ENCODE assay signal across 18 mouse cellular contexts in genomic region chr3:85236546-85236945, GRCm38 (mm10).
"Had no signal": no experiment of that assay in that cellular context is flagged by ENCODE, and none has a peak within 500 bp of the region (broad histone marks: within the 10 kb centered on the region; RNA-seq: fewer than 3 reads in every experiment).

No protein-coding gene starts in this region.

- H3K9ac ChIP-seq: limb, embryonic 13.5 days; liver, embryonic 15.5 days; lung, embryonic 14.5 days; neural tube, embryonic 12.5 days had no signal

- H3K4me3 ChIP-seq: limb, embryonic 13.5 days; liver, embryonic 15.5 days; myocyte; neural tube, embryonic 12.5 days had no signal

- H3K4me1 ChIP-seq: limb, embryonic 13.5 days; liver, embryonic 15.5 days; neural tube, embryonic 12.5 days had no signal

- H3K9me3 ChIP-seq: limb, embryonic 13.5 days; liver, embryonic 15.5 days; neural tube, embryonic 12.5 days had no signal

- H3K36me3 ChIP-seq: limb, embryonic 13.5 days; liver, embryonic 15.5 days; neural tube, embryonic 12.5 days had no signal

- H3K4me2 ChIP-seq: limb, embryonic 13.5 days; liver, embryonic 15.5 days; lung, embryonic 14.5 days; neural tube, embryonic 12.5 days had no signal

- H3K27ac ChIP-seq: kidney, postnatal 0 days; limb, embryonic 13.5 days; liver, embryonic 15.5 days; macrophage; neural tube, embryonic 12.5 days had no signal

- DNase-seq: kidney, adult 9 months; kidney, postnatal 36 days; layer of hippocampus, adult 9-11 months; layer of hippocampus, postnatal 36 days; lung, embryonic 14.5 days; lung, postnatal 14 days; midbrain, embryonic 14.5 days; retina, postnatal 1 day; right cerebral cortex, postnatal 4 days; spleen, adult 18-20 months; thymus, adult 18-20 months; thymus, postnatal 25 days had no signal

- H3K27me3 ChIP-seq: limb, embryonic 13.5 days; liver, embryonic 15.5 days; neural tube, embryonic 12.5 days had no signal
